Mouse (Mus musculus): Measurements from ENCODE around the gene Vps9d1. TPM values are rescaled to one million over a fixed set of nuclear protein-coding genes. Genes with fewer than 3 reads are reported as not detected.
"Not testable (repeated sequence)": the region's sequence is repeated elsewhere in the genome, so short reads cannot be mapped to it uniquely, and the experiment has no call there.

Gene Vps9d1
- polyA plus RNA-seq, 1 experiment from 2014 or later = 25.9 TPM

- no peaks in the 10 kb centered on the region for H3K4me1 ChIP-seq (ENCODE audit: control insufficient read depth, insufficient read depth, low read length)
- H3K4me3 ChIP-seq (ENCODE audit: low read length) = no peak overlapping the region
- H3K36me3 ChIP-seq (ENCODE audit: control insufficient read depth, insufficient read depth, low read length) = peaks cover 45% of the 10 kb centered on the region
- H3K9ac ChIP-seq (ENCODE audit: low read depth, low read length) = no peak overlapping the region
- no peaks in the 10 kb centered on the region for H3K27me3 ChIP-seq (ENCODE audit: control insufficient read depth, insufficient read depth, low read length)
- no peaks in the 10 kb centered on the region for H3K9me3 ChIP-seq (ENCODE audit: control insufficient read depth, low read length)
- no peak for ATAC-seq (ENCODE audit: low FRiP score, low TSS enrichment)
- WGBS = 90% methylated on average over 7 of the region's 7 CpGs
- H3K4me2 ChIP-seq (replicated peaks; ENCODE audit: low read depth, low read length) = no peak overlapping the region
- H3K27ac ChIP-seq (ENCODE audit: low read depth, low read length) = no peak overlapping the region
Measured at GRCm38 (mm10) chr8:123283991-123284390, 29.8 kb upstream of the Vps9d1 start.

- ATAC-seq (ENCODE audit: low FRiP score, low TSS enrichment); H3K4me3 ChIP-seq (ENCODE audit: low read length); H3K9me3 ChIP-seq (ENCODE audit: control insufficient read depth, low read length); H3K9ac ChIP-seq (ENCODE audit: low read depth, low read length); H3K27ac ChIP-seq (ENCODE audit: low read depth, low read length); H3K4me2 ChIP-seq (replicated peaks; ENCODE audit: low read depth, low read length); H3K27me3 ChIP-seq (ENCODE audit: control insufficient read depth, insufficient read depth, low read length); H3K4me1 ChIP-seq (ENCODE audit: control insufficient read depth, insufficient read depth, low read length): not testable (repeated sequence)
- H3K36me3 ChIP-seq (ENCODE audit: control insufficient read depth, insufficient read depth, low read length) = peaks cover 35% of the 10 kb centered on the region
- 88% methylated on average over 5 of the region's 6 CpGs for WGBS
Measured at GRCm38 (mm10) chr8:123282994-123283393, 28.8 kb upstream of the Vps9d1 start.

DNA sequence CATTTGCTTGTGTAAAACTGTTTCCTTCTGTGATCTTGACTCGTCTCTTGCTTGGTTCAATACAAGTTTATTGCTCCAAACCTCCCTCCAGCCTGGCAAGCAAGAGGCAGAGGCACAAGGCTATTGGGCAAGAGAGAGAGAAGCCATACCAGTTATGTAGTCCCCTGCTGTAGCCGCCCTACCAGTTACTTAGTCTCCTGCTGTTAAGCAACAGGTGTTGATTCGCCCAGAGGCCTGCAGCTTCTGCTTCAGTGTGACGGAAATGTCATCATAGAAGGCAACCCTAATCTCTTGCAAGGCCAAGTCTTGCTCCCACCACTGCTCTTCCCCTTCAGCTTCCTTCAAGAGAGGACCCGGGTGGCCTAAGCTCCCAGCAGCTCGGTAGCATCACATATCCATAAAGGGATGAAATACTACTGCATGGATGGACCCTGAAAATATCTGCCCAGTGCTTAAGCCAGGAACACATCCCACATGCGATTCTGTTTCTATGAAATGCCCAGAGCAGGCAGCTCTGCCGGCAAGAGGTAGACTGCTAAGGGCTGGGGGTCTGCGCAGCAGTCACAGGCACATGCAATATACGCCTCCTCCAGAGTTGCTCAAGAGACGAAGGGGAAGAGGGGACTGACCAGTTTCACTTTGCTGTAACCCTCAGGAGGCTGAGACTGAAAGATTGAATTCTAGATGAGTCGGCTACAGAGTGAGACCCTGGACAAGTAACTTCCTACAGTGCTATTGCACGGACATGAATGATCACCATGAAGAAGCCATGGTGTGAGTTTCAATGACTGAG is 26.4 kb upstream of the Vps9d1 start:
- no peak overlapping the region for H3K4me2 ChIP-seq (replicated peaks; ENCODE audit: low read depth, low read length)
- no peaks in the 10 kb centered on the region for H3K4me1 ChIP-seq (ENCODE audit: control insufficient read depth, insufficient read depth, low read length)
- no peak overlapping the region for H3K27ac ChIP-seq (ENCODE audit: low read depth, low read length)
- ATAC-seq (ENCODE audit: low FRiP score, low TSS enrichment) = no peak
- peaks cover 34% of the 10 kb centered on the region for H3K36me3 ChIP-seq (ENCODE audit: control insufficient read depth, insufficient read depth, low read length)
- H3K4me3 ChIP-seq (ENCODE audit: low read length) = no peak overlapping the region
- no peaks in the 10 kb centered on the region for H3K9me3 ChIP-seq (ENCODE audit: control insufficient read depth, low read length)
- no peak overlapping the region for H3K9ac ChIP-seq (ENCODE audit: low read depth, low read length)
- whole genome bisulfite sequencing = 85% methylated on average over 13 of the region's 13 CpGs
- H3K27me3 ChIP-seq (ENCODE audit: control insufficient read depth, insufficient read depth, low read length) = no peaks in the 10 kb centered on the region

- Histone ChIP-seq H3K9me3 (ENCODE audit: control insufficient read depth, low read length) (no peaks in the 10 kb centered on the region), H3K27ac (ENCODE audit: low read depth, low read length) (no peak overlapping the region), H3K4me2 (replicated peaks; ENCODE audit: low read depth, low read length) (no peak overlapping the region), H3K4me1 (ENCODE audit: control insufficient read depth, insufficient read depth, low read length) (no peaks in the 10 kb centered on the region), H3K9ac (ENCODE audit: low read depth, low read length) (no peak overlapping the region), H3K4me3 (ENCODE audit: low read length) (no peak overlapping the region), H3K36me3 (ENCODE audit: control insufficient read depth, insufficient read depth, low read length) (peaks cover 35% of the 10 kb centered on the region), H3K27me3 (ENCODE audit: control insufficient read depth, insufficient read depth, low read length) (no peaks in the 10 kb centered on the region)
- ATAC-seq (ENCODE audit: low FRiP score, low TSS enrichment) = no peak
- 95% methylated on average over 4 of the region's 4 CpGs for WGBS
Measured at GRCm38 (mm10) chr8:123279828-123280227, 25.7 kb upstream of the Vps9d1 start.

- H3K4me2 ChIP-seq (replicated peaks; ENCODE audit: low read depth, low read length) = no peak overlapping the region
- H3K4me3 ChIP-seq (ENCODE audit: low read length) = no peak overlapping the region
- no peak overlapping the region for H3K9ac ChIP-seq (ENCODE audit: low read depth, low read length)
- ATAC-seq (ENCODE audit: low FRiP score, low TSS enrichment) = no peak
- no peak overlapping the region for H3K27ac ChIP-seq (ENCODE audit: low read depth, low read length)
- WGBS = 82% methylated on average over 7 of the region's 7 CpGs
- peaks cover 48% of the 10 kb centered on the region for H3K36me3 ChIP-seq (ENCODE audit: control insufficient read depth, insufficient read depth, low read length)
- H3K27me3 ChIP-seq (ENCODE audit: control insufficient read depth, insufficient read depth, low read length) = no peaks in the 10 kb centered on the region
- no peaks in the 10 kb centered on the region for H3K4me1 ChIP-seq (ENCODE audit: control insufficient read depth, insufficient read depth, low read length)
- no peaks in the 10 kb centered on the region for H3K9me3 ChIP-seq (ENCODE audit: control insufficient read depth, low read length)
Measured at GRCm38 (mm10) chr8:123278445-123278844, 24.3 kb upstream of the Vps9d1 start.

GRCm38 (mm10) chr8:123275096-123275495 is 20.9 kb upstream of the Vps9d1 start:
- no peaks in the 10 kb centered on the region for H3K9me3 ChIP-seq (ENCODE audit: control insufficient read depth, low read length)
- ATAC-seq (ENCODE audit: low FRiP score, low TSS enrichment) = no peak
- 95% methylated on average over 12 of the region's 12 CpGs for WGBS
- H3K9ac ChIP-seq (ENCODE audit: low read depth, low read length) = no peak overlapping the region
- H3K4me1 ChIP-seq (ENCODE audit: control insufficient read depth, insufficient read depth, low read length) = no peaks in the 10 kb centered on the region
- no peak overlapping the region for H3K27ac ChIP-seq (ENCODE audit: low read depth, low read length)
- no peak overlapping the region for H3K4me3 ChIP-seq (ENCODE audit: low read length)
- H3K27me3 ChIP-seq (ENCODE audit: control insufficient read depth, insufficient read depth, low read length) = no peaks in the 10 kb centered on the region
- H3K4me2 ChIP-seq (replicated peaks; ENCODE audit: low read depth, low read length) = no peak overlapping the region
- peaks cover 40% of the 10 kb centered on the region for H3K36me3 ChIP-seq (ENCODE audit: control insufficient read depth, insufficient read depth, low read length)

- Histone ChIP-seq H3K27ac (ENCODE audit: low read depth, low read length) (no peak overlapping the region), H3K4me2 (replicated peaks; ENCODE audit: low read depth, low read length) (no peak overlapping the region), H3K27me3 (ENCODE audit: control insufficient read depth, insufficient read depth, low read length) (no peaks in the 10 kb centered on the region), H3K4me3 (ENCODE audit: low read length) (no peak overlapping the region), H3K36me3 (ENCODE audit: control insufficient read depth, insufficient read depth, low read length) (peaks cover 43% of the 10 kb centered on the region), H3K9ac (ENCODE audit: low read depth, low read length) (no peak overlapping the region), H3K4me1 (ENCODE audit: control insufficient read depth, insufficient read depth, low read length) (no peaks in the 10 kb centered on the region), H3K9me3 (ENCODE audit: control insufficient read depth, low read length) (no peaks in the 10 kb centered on the region)
- WGBS = 85% methylated on average over 5 of the region's 5 CpGs
- ATAC-seq (ENCODE audit: low FRiP score, low TSS enrichment) = no peak
Measured at GRCm38 (mm10) chr8:123274447-123274846, 20.3 kb upstream of the Vps9d1 start.

- H3K27ac ChIP-seq (ENCODE audit: low read depth, low read length) = no peak overlapping the region
- no peak for ATAC-seq (ENCODE audit: low FRiP score, low TSS enrichment)
- H3K9ac ChIP-seq (ENCODE audit: low read depth, low read length) = no peak overlapping the region
Measured at GRCm38 (mm10) chr8:123271901-123272300, 17.8 kb upstream of the Vps9d1 start.

GRCm38 (mm10) chr8:123271147-123271546 is 17.0 kb upstream of the Vps9d1 start:
- no peak overlapping the region for H3K27ac ChIP-seq (ENCODE audit: low read depth, low read length)
- H3K9ac ChIP-seq (ENCODE audit: low read depth, low read length) = no peak overlapping the region
- H3K4me2 ChIP-seq (replicated peaks; ENCODE audit: low read depth, low read length) = no peak overlapping the region
- no peaks in the 10 kb centered on the region for H3K27me3 ChIP-seq (ENCODE audit: control insufficient read depth, insufficient read depth, low read length)
- no peaks in the 10 kb centered on the region for H3K9me3 ChIP-seq (ENCODE audit: control insufficient read depth, low read length)
- no peak overlapping the region for H3K4me3 ChIP-seq (ENCODE audit: low read length)
- no peaks in the 10 kb centered on the region for H3K4me1 ChIP-seq (ENCODE audit: control insufficient read depth, insufficient read depth, low read length)
- WGBS = 93% methylated on average over 10 of the region's 10 CpGs
- H3K36me3 ChIP-seq (ENCODE audit: control insufficient read depth, insufficient read depth, low read length) = peaks cover 68% of the 10 kb centered on the region
- no peak for ATAC-seq (ENCODE audit: low FRiP score, low TSS enrichment)

More at GRCm38 (mm10) chr8:123271901-123272300, 17.8 kb upstream of the Vps9d1 start:
- H3K9me3 ChIP-seq (ENCODE audit: control insufficient read depth, low read length) = no peaks in the 10 kb centered on the region
- no peaks in the 10 kb centered on the region for H3K27me3 ChIP-seq (ENCODE audit: control insufficient read depth, insufficient read depth, low read length)
- H3K4me3 ChIP-seq (ENCODE audit: low read length) = no peak overlapping the region
- 75% methylated on average over 4 of the region's 4 CpGs for WGBS
- no peaks in the 10 kb centered on the region for H3K4me1 ChIP-seq (ENCODE audit: control insufficient read depth, insufficient read depth, low read length)
- no peak overlapping the region for H3K4me2 ChIP-seq (replicated peaks; ENCODE audit: low read depth, low read length)
- H3K36me3 ChIP-seq (ENCODE audit: control insufficient read depth, insufficient read depth, low read length) = peaks cover 66% of the 10 kb centered on the region

Data from kidney, embryonic 14.5 days (tissue).